Mouse (Mus musculus) adrenal gland, adult 18-20 months (tissue): ENCODE results near the gene Notch2. TPM values are rescaled to one million over a fixed set of nuclear protein-coding genes. Genes with fewer than 3 reads are reported as not detected.

ENCODE experiments used
- total RNA-seq, 2 experiments: library from RNA; stranded (reverse); gene quantifications; 1 replicate in 1 of 2; 2 replicates in 1 of 2; pipeline ENCODE4 v1.2.3; 2021

The Notch2 gene
- total RNA-seq, 2 experiments from 2014 or later, result 46.6 to 79.1 TPM

Other genes with a start within 250 kb of the Notch2 start
- gene Pde4dip, start 124.8 kb upstream of the Notch2 start, total RNA-seq, result 10 to 100 TPM; 24.8 to 32.6 TPM
- gene Sec22b, start 112.3 kb upstream of the Notch2 start, total RNA-seq, result 100 to 1,000 TPM in 1 of 2 experiments, 10 to 100 TPM in 1; 93.0 to 193 TPM
- gene Adam30, start 147.1 kb downstream of the Notch2 start, total RNA-seq, result not detected
- not detected for gene Reg4, start 208.6 kb downstream of the Notch2 start, total RNA-seq